Mouse (Mus musculus): ENCODE measurements around the gene Ddias. TPM values are rescaled to one million over a fixed set of nuclear protein-coding genes. Genes with fewer than 3 reads are reported as not detected.

The Ddias gene
- polyA plus RNA-seq, 1 experiment from 2014 or later, result 18.2 TPM

GRCm38 (mm10) chr7:92819656-92820055 is 54.4 kb downstream of the Ddias start:
- no peak overlapping the region for H3K4me3 ChIP-seq (ENCODE audit: low read depth, low read length)
- 89% methylated on average over 11 of the region's 11 CpGs for WGBS
- no peak overlapping the region for H3K27ac ChIP-seq (ENCODE audit: low read depth, low read length)
- ATAC-seq (ENCODE audit: low FRiP score), result no peak
- no peaks in the 10 kb centered on the region for H3K27me3 ChIP-seq (ENCODE audit: control insufficient read depth, insufficient read depth, low read length)
- no peak overlapping the region for H3K9ac ChIP-seq (ENCODE audit: low read depth, low read length)
- no peak for DNase-seq (ENCODE audit: low spot score)
- H3K4me2 ChIP-seq (replicated peaks; ENCODE audit: low read depth, low read length), result no peak overlapping the region
- no peaks in the 10 kb centered on the region for H3K9me3 ChIP-seq (ENCODE audit: control insufficient read depth, low read length)
- no peaks in the 10 kb centered on the region for H3K4me1 ChIP-seq (replicated peaks; ENCODE audit: control insufficient read depth, insufficient read depth, low read length)
- no peaks in the 10 kb centered on the region for H3K36me3 ChIP-seq (ENCODE audit: control insufficient read depth, insufficient read depth, low read length)

- WGBS, result 90% methylated on average over 9 of the region's 9 CpGs
- no peak overlapping the region for H3K4me2 ChIP-seq (replicated peaks; ENCODE audit: low read depth, low read length)
- H3K36me3 ChIP-seq (ENCODE audit: control insufficient read depth, insufficient read depth, low read length), result no peaks in the 10 kb centered on the region
- no peak overlapping the region for H3K4me3 ChIP-seq (ENCODE audit: low read depth, low read length)
- H3K4me1 ChIP-seq (replicated peaks; ENCODE audit: control insufficient read depth, insufficient read depth, low read length), result no peaks in the 10 kb centered on the region
- ATAC-seq (ENCODE audit: low FRiP score) (no peak), DNase-seq (ENCODE audit: low spot score) (no peak)
- H3K9ac ChIP-seq (ENCODE audit: low read depth, low read length), result no peak overlapping the region
- H3K9me3 ChIP-seq (ENCODE audit: control insufficient read depth, low read length), result no peaks in the 10 kb centered on the region
- H3K27me3 ChIP-seq (ENCODE audit: control insufficient read depth, insufficient read depth, low read length), result no peaks in the 10 kb centered on the region
- H3K27ac ChIP-seq (ENCODE audit: low read depth, low read length), result no peak overlapping the region
These were observed 56.2 kb downstream of the Ddias start for GRCm38 (mm10) chr7:92817886-92818285.

- no peak overlapping the region for H3K4me2 ChIP-seq (replicated peaks; ENCODE audit: low read depth, low read length)
- 83% methylated on average over 2 of the region's 2 CpGs for WGBS
These were observed 56.8 kb downstream of the Ddias start for GRCm38 (mm10) chr7:92817242-92817641.

GRCm38 (mm10) chr7:92811667-92812279 is 62.3 kb downstream of the Ddias start:
- Histone ChIP-seq H3K27ac (ENCODE audit: low read depth, low read length) (no peak overlapping the region), H3K4me3 (ENCODE audit: low read depth, low read length) (no peak overlapping the region), H3K9me3 (ENCODE audit: control insufficient read depth, low read length) (no peaks in the 10 kb centered on the region), H3K36me3 (ENCODE audit: control insufficient read depth, insufficient read depth, low read length) (no peaks in the 10 kb centered on the region), H3K27me3 (ENCODE audit: control insufficient read depth, insufficient read depth, low read length) (no peaks in the 10 kb centered on the region), H3K4me2 (replicated peaks; ENCODE audit: low read depth, low read length) (no peak overlapping the region), H3K9ac (ENCODE audit: low read depth, low read length) (no peak overlapping the region), H3K4me1 (replicated peaks; ENCODE audit: control insufficient read depth, insufficient read depth, low read length) (no peaks in the 10 kb centered on the region)
- 88% methylated on average over 7 of the region's 7 CpGs for WGBS
- no peak for DNase-seq (ENCODE audit: low spot score)
- no peak for ATAC-seq (ENCODE audit: low FRiP score)

More at GRCm38 (mm10) chr7:92817242-92817641, 56.8 kb downstream of the Ddias start:
- H3K4me3 ChIP-seq (ENCODE audit: low read depth, low read length), result no peak overlapping the region
- DNase-seq (ENCODE audit: low spot score) (no peak), ATAC-seq (ENCODE audit: low FRiP score) (no peak)
- no peak overlapping the region for H3K27ac ChIP-seq (ENCODE audit: low read depth, low read length)
- H3K9ac ChIP-seq (ENCODE audit: low read depth, low read length), result no peak overlapping the region
- no peaks in the 10 kb centered on the region for H3K27me3 ChIP-seq (ENCODE audit: control insufficient read depth, insufficient read depth, low read length)
- no peaks in the 10 kb centered on the region for H3K9me3 ChIP-seq (ENCODE audit: control insufficient read depth, low read length)
- H3K36me3 ChIP-seq (ENCODE audit: control insufficient read depth, insufficient read depth, low read length), result no peaks in the 10 kb centered on the region
- H3K4me1 ChIP-seq (replicated peaks; ENCODE audit: control insufficient read depth, insufficient read depth, low read length), result no peaks in the 10 kb centered on the region

Other genes starting within 250 kb of the Ddias start
- gene Ankrd42, start 237.1 kb downstream of the Ddias start, polyA plus RNA-seq (2014; fragmentation: Nextera tagmentation; extraction: Ambion mirVana), result 11.3 and 13.8 TPM in 2 replicates
- 18.4 and 23.6 TPM in 2 replicates for gene Pcf11, start 204.3 kb downstream of the Ddias start, polyA plus RNA-seq (2014; fragmentation: Nextera tagmentation; extraction: Ambion mirVana)
- 24.0 and 24.5 TPM in 2 replicates for gene Rab30, start 132.6 kb downstream of the Ddias start, polyA plus RNA-seq (2014; fragmentation: Nextera tagmentation; extraction: Ambion mirVana)
- gene Prcp, start 223 bp upstream of the Ddias start, polyA plus RNA-seq (2014; fragmentation: Nextera tagmentation; extraction: Ambion mirVana), result 19.8 and 26.3 TPM in 2 replicates
- gene Fam181b, start 205.6 kb upstream of the Ddias start, polyA plus RNA-seq (2014; fragmentation: Nextera tagmentation; extraction: Ambion mirVana), result 34.3 and 35.6 TPM in 2 replicates